Mouse (Mus musculus): Measurements from ENCODE around the gene Nras. TPM values are rescaled to one million over a fixed set of nuclear protein-coding genes. Genes with fewer than 3 reads are reported as not detected.

The Nras gene
- polyA plus RNA-seq, 1 experiment from 2014 or later: 135 TPM

GRCm38 (mm10) chr3:103101194-103101593, 43.1 kb downstream of the Nras start:
- no peaks in the 10 kb centered on the region for H3K9me3 ChIP-seq (replicated peaks)
- peaks cover 31% of the 10 kb centered on the region for H3K27me3 ChIP-seq
- H3K4me2 ChIP-seq: no peak overlapping the region
- no peak overlapping the region for H3K27ac ChIP-seq
- H3K36me3 ChIP-seq (ENCODE audit: poor library complexity, severe bottlenecking): no peaks in the 10 kb centered on the region
- H3K4me1 ChIP-seq: peaks cover 13% of the 10 kb centered on the region
- no peak overlapping the region for H3K4me3 ChIP-seq
- ATAC-seq: no peak
- WGBS: 68% methylated on average over 5 of the region's 5 CpGs
- H3K9ac ChIP-seq: no peak overlapping the region

DNA sequence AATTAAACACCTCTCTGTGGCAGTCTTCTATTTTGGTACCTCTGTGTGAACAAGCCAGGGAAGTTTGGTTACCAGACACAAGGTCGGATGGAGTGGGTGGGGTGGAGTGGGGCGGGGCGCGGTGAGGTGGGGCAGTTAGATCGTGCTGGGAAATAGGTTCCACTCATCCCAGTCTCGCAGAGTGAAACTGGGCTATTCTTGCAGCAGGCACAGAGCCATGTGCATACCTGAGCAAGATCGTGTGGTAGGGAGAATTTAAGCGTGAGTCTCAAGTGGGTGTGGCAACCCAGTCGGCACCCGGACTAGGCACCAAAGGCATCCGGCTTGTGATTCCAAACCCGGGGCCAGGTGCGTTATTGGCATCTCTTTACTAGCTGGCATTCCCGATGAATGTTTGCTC, 43.8 kb downstream of the Nras start:
- ATAC-seq: peak; percentile 29
- peaks cover 13% of the 10 kb centered on the region for H3K4me1 ChIP-seq
- H3K4me2 ChIP-seq: peak overlapping the region; percentile 71
- WGBS: 4% methylated on average over 14 of the region's 14 CpGs
- no peaks in the 10 kb centered on the region for H3K36me3 ChIP-seq (ENCODE audit: poor library complexity, severe bottlenecking)
- no peak overlapping the region for H3K27ac ChIP-seq
- peak overlapping the region; percentile 48 for H3K9ac ChIP-seq
- peak overlapping the region; percentile 48 for H3K4me3 ChIP-seq
- peaks cover 31% of the 10 kb centered on the region for H3K27me3 ChIP-seq
- H3K9me3 ChIP-seq (replicated peaks): no peaks in the 10 kb centered on the region

- 1% methylated on average over 70 of the region's 72 CpGs for WGBS
- peak; percentile 97 for ATAC-seq
- Histone ChIP-seq H3K9me3 (replicated peaks) (no peaks in the 10 kb centered on the region), H3K9ac (peak within 1 kb of the TSS; percentile 48), H3K36me3 (ENCODE audit: poor library complexity, severe bottlenecking) (no peaks in the 10 kb centered on the region), H3K4me1 (peaks cover 13% of the 10 kb centered on the region), H3K4me2 (peak within 1 kb of the TSS; percentile 71), H3K27me3 (peaks cover 31% of the 10 kb centered on the region), H3K27ac (no peak within 1 kb of the TSS), H3K4me3 (peak within 1 kb of the TSS; percentile 48)
Observed at GRCm38 (mm10) chr3:103102454-103103390, 44.6 kb downstream of the Nras start, which contains the start of gene Dennd2c. TSS of gene Dennd2c (plus strand) at chr3:103102604.

- Histone ChIP-seq H3K9me3 (replicated peaks) (no peaks in the 10 kb centered on the region), H3K27me3 (peaks cover 17% of the 10 kb centered on the region), H3K9ac (no peak overlapping the region), H3K4me3 (no peak overlapping the region), H3K36me3 (ENCODE audit: poor library complexity, severe bottlenecking) (no peaks in the 10 kb centered on the region), H3K4me2 (no peak overlapping the region), H3K27ac (no peak overlapping the region), H3K4me1 (peaks cover 5% of the 10 kb centered on the region; the same call in 1 of the 2 replicates)
- WGBS: 89% methylated on average over 7 of the region's 7 CpGs
- ATAC-seq: no peak
Observed at GRCm38 (mm10) chr3:103107565-103108240, 49.6 kb downstream of the Nras start.

- Histone ChIP-seq H3K27ac (no peak overlapping the region), H3K27me3 (no peaks in the 10 kb centered on the region), H3K4me3 (no peak overlapping the region), H3K9me3 (replicated peaks) (no peaks in the 10 kb centered on the region), H3K36me3 (ENCODE audit: poor library complexity, severe bottlenecking) (no peaks in the 10 kb centered on the region), H3K9ac (no peak overlapping the region), H3K4me2 (no peak overlapping the region), H3K4me1 (no peaks in the 10 kb centered on the region)
- 77% methylated on average over 5 of the region's 5 CpGs for WGBS
- ATAC-seq: no peak
Observed at GRCm38 (mm10) chr3:103112216-103112615, 54.1 kb downstream of the Nras start.

Other genes starting within 250 kb of the Nras start
- gene Sycp1, start 122.2 kb upstream of the Nras start, polyA plus RNA-seq (2015; fragmentation: Nextera tagmentation; extraction: Ambion mirVana): not detected in 2 replicates
- not detected in 2 replicates for gene Nr1h5, start 94.2 kb upstream of the Nras start, polyA plus RNA-seq (2015; fragmentation: Nextera tagmentation; extraction: Ambion mirVana)
- 54.5 and 61.0 TPM in 2 replicates for gene Sike1, start 62.6 kb upstream of the Nras start, polyA plus RNA-seq (2015; fragmentation: Nextera tagmentation; extraction: Ambion mirVana)
- 468 and 476 TPM in 2 replicates for gene Csde1, start 37.9 kb upstream of the Nras start, polyA plus RNA-seq (2015; fragmentation: Nextera tagmentation; extraction: Ambion mirVana)
- gene Ampd1, start 15.7 kb downstream of the Nras start, polyA plus RNA-seq (2015; fragmentation: Nextera tagmentation; extraction: Ambion mirVana): not detected in 2 replicates
- gene Dennd2c, start 44.3 kb downstream of the Nras start, polyA plus RNA-seq (2015; fragmentation: Nextera tagmentation; extraction: Ambion mirVana): 0.75 and 1.3 TPM in 2 replicates
- gene Bcas2, start 113.4 kb downstream of the Nras start, polyA plus RNA-seq (2015; fragmentation: Nextera tagmentation; extraction: Ambion mirVana): 254 and 269 TPM in 2 replicates
- gene Trim33, start 221.0 kb downstream of the Nras start, polyA plus RNA-seq (2015; fragmentation: Nextera tagmentation; extraction: Ambion mirVana): 33.0 and 33.7 TPM in 2 replicates